Mouse (Mus musculus) left cerebral cortex, postnatal 10 days (tissue): ENCODE results near the gene Capn8. TPM values are rescaled to one million over a fixed set of nuclear protein-coding genes. Genes with fewer than 3 reads are reported as not detected.

Experiments
- DNase-seq, 2 experiments: peaks; one replicate each; pipeline ENCODE4 v3.0.0; 2021 to 2022; ENCODE audit warnings: low spot score in 2 of 2, mixed read lengths in 1 of 2; ENCODE audit errors: extremely low spot score in 1 of 2
- intact Hi-C: fragments of 180-260 bp; cut with DNase I; formaldehyde crosslinking; loops from one replicate; pipeline ENCODE4 v1.15.1; 2025
- total RNA-seq, 2 experiments: library from RNA; stranded (reverse); gene quantifications; 2 replicates each; pipeline ENCODE4 v1.2.3; 2021

Gene Capn8
- total RNA-seq = not detected

DNA sequence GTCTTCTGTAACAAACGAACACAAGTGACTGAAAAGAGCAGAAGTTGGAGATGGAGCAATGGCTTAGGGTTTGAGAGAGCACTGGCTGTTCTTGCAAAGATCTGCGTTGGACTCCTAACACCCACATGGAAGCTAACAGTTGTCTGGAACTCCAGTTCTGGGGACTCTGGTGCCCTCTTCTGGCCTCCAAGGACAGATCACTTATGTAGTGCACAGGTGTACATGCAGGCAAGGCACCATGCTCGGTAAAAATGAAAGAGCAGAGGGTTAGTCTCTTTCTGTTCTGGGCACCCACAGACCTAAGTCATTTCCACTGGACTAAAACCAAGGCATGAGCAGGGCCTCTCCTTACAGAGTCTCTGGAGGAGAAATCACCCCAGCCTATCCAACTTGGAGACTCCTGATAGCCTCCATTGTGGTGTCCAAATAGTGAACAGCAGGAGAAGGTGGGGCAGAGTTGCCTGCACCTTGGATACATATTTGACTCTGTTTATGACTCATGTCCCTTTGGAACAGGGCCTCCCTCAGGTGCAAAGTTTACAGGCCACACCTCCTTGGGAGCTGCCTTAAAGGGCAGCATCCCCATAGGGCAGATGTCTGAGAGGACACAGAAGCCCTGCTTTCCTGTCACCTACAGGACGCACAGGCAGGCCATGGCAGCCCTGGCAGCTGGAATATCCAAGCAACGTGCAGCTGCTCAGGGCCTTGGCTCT is at the start of gene Capn8:
TSS of gene Capn8 (plus strand) at position 600 of the 713 bp plus-strand sequence.
- no peak for DNase-seq
- intact Hi-C loops = loop anchor here (5.0 to 10.0 kb wide), 3 partner anchors 93 to 230 kb away; partner anchors contain the start of gene Susd4

DNA sequence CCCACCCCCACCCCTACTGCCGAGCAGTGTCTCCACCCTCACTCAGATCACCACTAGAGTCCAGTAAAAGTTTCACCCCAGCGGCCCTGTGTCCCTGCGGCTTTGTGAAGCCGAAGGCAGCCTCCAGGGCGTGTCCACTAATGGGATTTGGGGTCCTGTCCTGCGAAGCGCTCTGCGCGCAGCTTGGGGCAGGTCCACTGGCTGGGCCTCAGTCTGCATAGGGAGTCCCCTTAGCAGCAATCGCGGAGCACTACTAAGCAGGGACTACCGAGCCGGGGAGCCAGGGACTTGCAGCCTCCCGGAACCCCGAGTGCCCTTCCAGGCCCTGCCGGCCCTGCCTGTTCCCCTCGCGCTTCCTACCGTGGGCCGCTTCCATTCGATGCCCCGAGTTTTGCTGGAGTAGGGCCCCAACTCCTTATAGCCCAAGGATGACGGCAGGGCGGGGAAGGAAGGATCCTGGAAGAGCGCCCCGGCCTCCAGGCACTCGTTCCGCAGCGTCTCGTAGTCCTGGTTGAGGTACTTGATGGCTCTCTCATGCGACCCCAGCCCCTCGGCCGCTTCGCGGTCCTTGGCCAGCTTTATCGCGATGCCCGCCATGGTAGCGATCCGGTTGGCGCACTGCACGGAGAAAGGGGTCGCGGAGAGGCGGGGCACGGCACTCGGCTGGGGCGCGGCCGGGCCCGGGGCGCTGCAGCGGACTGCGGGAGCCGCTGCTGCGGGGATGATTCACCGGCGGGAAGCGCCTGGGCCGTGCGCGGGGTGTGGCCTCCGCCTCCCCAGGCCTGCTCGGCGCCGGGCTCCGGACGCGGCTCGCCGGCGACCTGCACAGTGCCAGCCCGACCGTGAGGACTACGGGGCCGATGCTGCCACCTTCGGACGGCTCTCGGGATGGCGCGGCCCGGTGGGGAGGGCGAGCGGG is 47.8 kb upstream of the Capn8 start, which contains the start of gene Capn2:
TSS of gene Capn2 (minus strand) at position 851 of the 919 bp plus-strand sequence.
- intact Hi-C loops = loop anchor here (2.0 kb wide), 1 partner anchor 26 kb away; no protein-coding TSS in a partner anchor
- DNase-seq = peak; percentile 66 to 91

GRCm38 (mm10) chr1:182517677-182518011 is 47.2 kb upstream of the Capn8 start:
- intact Hi-C loops = loop anchor here (2.0 kb wide), 1 partner anchor 27 kb away; no protein-coding TSS in a partner anchor
- no peak for DNase-seq

DNA sequence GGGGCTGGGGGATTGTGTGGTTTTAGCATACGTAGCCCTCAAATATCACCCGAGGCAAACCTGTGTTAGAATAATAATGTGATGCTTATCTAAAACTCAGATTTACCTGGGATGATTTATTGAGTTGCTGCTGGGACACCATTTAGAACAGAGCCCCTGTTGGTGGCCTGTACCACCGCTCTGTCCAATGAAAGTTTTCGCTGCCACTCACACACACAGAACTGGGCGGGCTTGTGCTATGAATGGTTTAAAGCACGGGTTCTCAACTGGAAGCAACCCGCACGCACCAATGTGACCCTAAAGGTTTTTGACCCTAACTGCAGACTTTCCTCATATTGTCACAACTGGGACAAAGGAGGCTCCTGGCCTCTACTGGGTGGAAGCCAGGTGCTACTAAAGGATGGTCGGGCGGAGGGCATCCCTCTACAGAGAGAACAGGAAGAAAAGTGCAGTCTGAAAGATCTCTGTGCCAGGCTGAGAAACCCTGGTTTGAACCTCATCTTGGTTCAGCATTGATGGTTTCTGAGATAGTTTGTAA is 46.6 kb upstream of the Capn8 start:
- intact Hi-C loops = no loop called here
- no peak for DNase-seq

DNA sequence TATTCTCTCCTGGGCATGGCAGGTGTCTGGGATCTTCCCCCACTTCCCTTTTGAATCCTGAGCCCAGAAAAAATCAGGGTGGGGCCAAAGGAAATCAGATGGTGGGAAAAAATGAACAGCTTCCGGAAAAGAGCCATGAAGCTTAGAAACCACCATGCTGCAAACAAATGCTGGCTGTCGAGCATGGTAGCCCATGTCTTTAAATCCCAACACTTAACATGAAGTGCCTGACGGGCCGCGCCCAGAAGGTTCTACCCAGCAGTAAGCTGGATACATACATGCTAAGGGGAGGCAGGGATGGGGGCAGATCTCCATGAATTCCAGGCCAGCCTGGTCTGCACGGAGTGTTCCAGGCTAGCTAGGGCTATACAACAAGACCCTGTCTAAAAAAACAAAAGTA is 46.0 kb upstream of the Capn8 start:
- no peak for DNase-seq
- intact Hi-C loops = no loop called here

DNA sequence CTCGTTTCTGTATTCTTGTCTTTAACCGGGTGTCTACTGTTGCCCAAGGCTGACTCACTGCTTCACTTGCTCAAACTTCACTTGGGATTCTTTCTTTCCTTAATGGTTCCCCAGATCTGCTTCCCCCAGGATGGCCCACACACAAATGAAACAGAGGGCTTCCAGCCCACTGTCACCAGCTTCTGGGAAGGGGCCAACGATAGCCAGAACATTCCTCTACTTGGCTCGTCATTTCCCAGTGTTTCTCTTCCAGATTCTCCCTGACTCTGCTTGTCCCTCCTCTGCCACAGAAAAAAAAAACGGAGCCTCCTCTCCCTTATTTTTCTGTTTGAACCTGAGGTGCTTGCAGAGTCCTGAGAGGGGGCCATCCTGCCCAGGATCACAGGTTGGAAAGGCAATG is 45.5 kb upstream of the Capn8 start:
- DNase-seq = peak in 1 of 2 experiments; percentile 21
- intact Hi-C loops = no loop called here

GRCm38 (mm10) chr1:182520091-182520937 is 44.5 kb upstream of the Capn8 start:
- DNase-seq = peak in 1 of 2 experiments; percentile 56
- intact Hi-C loops = no loop called here

GRCm38 (mm10) chr1:182520938-182521500 is 43.8 kb upstream of the Capn8 start:
- intact Hi-C loops = no loop called here
- no peak for DNase-seq

DNA sequence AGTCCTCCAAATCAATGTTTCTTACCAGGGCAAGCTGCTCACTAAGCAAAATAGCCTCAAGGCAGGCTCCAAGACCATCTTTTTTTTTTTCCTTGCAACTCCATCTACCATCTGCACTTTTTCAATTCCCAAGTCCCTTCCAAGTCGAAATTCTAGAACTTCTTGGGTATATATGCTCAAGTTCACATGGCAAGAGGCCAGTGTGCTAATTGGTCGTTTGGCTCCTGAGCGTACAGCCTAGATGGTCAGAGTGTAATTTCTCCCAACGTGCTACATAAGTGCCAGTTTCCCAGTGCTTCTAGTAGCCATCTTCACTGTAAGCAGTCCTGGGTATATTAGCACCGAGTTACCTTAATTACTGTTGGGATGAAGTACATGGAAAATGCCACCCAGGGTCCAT is 41.8 kb upstream of the Capn8 start:
- intact Hi-C loops = no loop called here
- no peak for DNase-seq

- DNase-seq = peak in 1 of 2 experiments; percentile 3
- intact Hi-C loops = no loop called here
Measured at GRCm38 (mm10) chr1:182523692-182524091, 41.1 kb upstream of the Capn8 start.

DNA sequence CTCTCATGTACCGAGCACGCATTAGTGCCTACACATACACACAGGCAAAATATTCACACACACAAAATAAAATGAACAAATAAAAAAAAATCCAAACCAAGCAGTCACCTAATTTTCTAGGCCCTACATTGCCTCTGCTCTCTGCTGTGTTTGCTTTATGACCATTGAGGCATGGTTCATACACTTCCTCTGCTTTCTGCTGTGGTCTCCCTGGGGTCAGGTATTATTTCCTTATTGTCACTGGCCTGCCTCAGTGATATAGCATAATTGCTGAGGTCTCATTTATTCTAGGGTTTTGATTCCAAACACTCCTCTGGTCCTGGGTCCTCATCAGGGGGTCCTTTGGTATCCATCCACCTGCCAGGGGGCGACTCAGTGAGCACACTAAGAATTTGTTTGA is 39.2 kb upstream of the Capn8 start:
- peak in 1 of 2 experiments; percentile 3 for DNase-seq
- intact Hi-C loops = no loop called here

DNA sequence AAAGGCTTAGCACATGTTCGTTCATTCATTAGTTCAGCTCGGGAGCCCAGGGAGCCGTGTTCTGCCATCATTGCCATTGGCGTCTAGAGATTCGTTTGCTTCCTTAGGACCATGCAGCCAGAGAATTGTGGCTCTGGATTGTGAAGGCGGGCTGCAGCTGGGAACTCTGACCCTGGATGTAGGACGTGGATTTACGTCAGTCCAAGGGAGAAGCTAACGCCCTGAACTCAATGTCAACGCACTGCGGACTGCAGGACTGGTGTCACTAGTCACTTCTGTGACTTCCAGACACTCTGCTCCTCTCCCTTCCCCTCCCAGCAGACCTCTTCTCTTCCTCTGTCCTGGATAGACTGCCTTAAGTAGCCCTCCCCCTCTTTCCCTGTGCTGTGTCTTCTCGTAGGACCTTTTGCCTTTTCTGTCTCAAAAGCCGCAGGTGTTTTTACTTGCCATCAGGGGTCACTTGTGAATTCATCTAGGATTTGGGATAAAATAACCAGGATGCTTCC is 37.5 kb upstream of the Capn8 start:
- peak in 1 of 2 experiments; percentile 25 for DNase-seq
- intact Hi-C loops = no loop called here

GRCm38 (mm10) chr1:182527921-182528858 is 36.6 kb upstream of the Capn8 start:
- DNase-seq = peak in 1 of 2 experiments; percentile 28
- intact Hi-C loops = no loop called here

DNA sequence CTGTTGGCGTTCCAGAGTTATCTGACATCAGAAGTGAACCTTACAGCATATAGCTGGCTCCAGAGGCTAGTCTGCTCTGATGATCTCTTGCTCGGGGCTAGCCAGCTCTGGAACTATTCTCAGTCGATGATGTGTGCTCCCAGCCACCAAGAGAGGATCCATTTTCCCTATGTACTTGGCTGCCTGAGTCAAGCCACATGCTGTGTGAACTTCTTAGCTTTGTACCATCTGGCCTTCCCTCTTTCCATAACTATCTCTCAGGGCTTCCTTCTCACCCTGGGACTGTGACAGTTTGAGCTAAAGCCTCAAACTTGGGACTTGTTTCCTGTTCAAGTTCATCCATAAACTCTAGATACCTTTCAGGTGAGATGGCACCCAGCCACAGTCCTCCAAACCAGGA is 31.2 kb upstream of the Capn8 start:
- intact Hi-C loops = loop anchor here (10.0 kb wide), 2 partner anchors 409 to 649 kb away; partner anchors contain the start of gene Srp9

GRCm38 (mm10) chr1:182535080-182535481 is 29.7 kb upstream of the Capn8 start:
- intact Hi-C loops = loop anchor here (10.0 kb wide), 2 partner anchors 410 to 650 kb away; partner anchors contain the start of gene Srp9
- DNase-seq = no peak

More for the DNA sequence above, 31.2 kb upstream of the Capn8 start:
- DNase-seq = no peak

GRCm38 (mm10) chr1:182539023-182539940 is 25.5 kb upstream of the Capn8 start:
- intact Hi-C loops = loop anchor here (2.0 to 10.0 kb wide), 3 partner anchors 50 to 654 kb away; partner anchors contain the start of gene Srp9
- DNase-seq = peak; percentile 78 to 90
